Mouse (Mus musculus) spleen, adult 2 months (tissue): ENCODE data around the gene Fcrl6.

Source experiments
- CTCF ChIP-seq: fragments of 200-500 bp; IDR thresholded peaks from 2 replicates; pipeline ENCODE4 v1.5.1; 2011; ENCODE audit warnings: mild to moderate bottlenecking, inconsistent platforms; ENCODE audit not compliant: insufficient read depth, insufficient read length, insufficient replicate concordance; ENCODE audit errors: extremely low read depth
- POLR2A ChIP-seq: fragments of 200-500 bp; IDR thresholded peaks from 2 replicates; pipeline ENCODE4 v1.6.1; 2011; ENCODE audit warnings: low read depth, low read length, inconsistent platforms

DNA sequence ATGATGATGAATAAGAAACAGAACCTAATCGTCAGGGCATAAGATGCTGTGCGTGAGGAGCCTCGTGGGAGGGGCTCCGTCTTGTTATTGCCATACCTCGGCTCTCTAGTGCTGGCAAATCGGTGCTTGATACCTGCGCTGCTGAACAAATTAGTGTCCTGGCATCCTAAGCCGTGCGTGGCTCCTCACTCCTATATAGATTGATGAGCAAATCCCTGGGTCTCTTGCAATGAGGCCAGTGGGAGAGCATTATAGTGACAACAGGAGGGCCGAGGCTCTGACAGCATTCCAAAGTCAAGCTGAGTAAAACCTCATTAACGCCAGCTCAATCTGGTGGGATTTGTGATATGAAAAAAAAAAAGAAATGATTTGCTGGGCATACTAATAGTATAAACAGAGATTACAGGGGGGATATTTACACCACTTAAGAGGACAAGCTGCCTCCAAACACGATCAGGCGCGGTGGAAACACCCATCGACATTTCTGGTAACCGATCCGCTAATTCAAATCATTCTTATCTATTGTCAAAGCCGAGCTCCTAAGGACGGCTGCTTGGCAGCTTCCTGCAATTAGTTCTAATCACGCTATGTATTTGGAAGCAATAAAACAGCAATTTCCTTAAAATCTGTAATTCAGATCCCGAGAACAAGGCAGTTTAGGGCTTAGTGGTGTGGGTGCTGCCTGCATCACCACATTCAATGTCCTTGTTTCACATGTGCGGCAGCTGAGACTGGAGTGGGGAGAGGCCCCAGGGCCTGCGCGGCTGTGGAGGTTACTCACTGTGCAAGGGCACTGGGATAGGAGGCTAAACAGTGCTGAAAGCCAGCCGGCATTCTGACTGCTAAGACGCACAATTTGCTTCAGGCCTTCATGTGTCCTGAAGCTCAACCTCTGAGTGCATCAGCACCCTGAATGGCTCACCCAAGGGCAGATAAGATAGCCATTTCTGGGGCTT, 16.5 kb downstream of the Fcrl6 start:
- no peak for TF ChIP-seq POLR2A
- TF ChIP-seq CTCF = no peak
